Mouse (Mus musculus): ENCODE results near the gene Sgsm2. TPM values are rescaled to one million over a fixed set of nuclear protein-coding genes. Genes with fewer than 3 reads are reported as not detected.

Gene Sgsm2
- total RNA-seq, 4 experiments from 2014 or later: 79.3 to 105 (median 92.2) TPM

Small RNA genes within 50 kb of the gene (microRNA-seq; reads per million reads assigned to microRNA genes)
- 1.6 to 1.8 reads per million in 2 experiments for gene Mir6926

Other genes starting within 250 kb of the Sgsm2 start
- gene Cluh, start 247.6 kb downstream of the Sgsm2 start, total RNA-seq (2022): 10 to 100 TPM; 71.1 to 78.3 (median 73.6) TPM
- 100 to 1,000 TPM; 310 to 407 (median 358) TPM for gene Pafah1b1, start 172.4 kb downstream of the Sgsm2 start, total RNA-seq (2022)
- gene Mettl16, start 126.2 kb downstream of the Sgsm2 start, total RNA-seq (2022): 10 to 100 TPM; 23.4 to 33.0 (median 30.0) TPM
- gene Mnt, start 66.1 kb downstream of the Sgsm2 start, total RNA-seq (2022): 10 to 100 TPM; 33.0 to 41.6 (median 35.6) TPM
- 10 to 100 TPM; 33.1 to 38.4 (median 34.7) TPM for gene Tsr1, start 1.0 kb upstream of the Sgsm2 start, total RNA-seq (2022)
- gene Smg6, start 28.8 kb upstream of the Sgsm2 start, total RNA-seq (2022): 10 to 100 TPM; 32.4 to 38.8 (median 36.3) TPM
- 10 to 100 TPM; 73.6 to 85.6 (median 83.0) TPM for gene Srr, start 28.9 kb upstream of the Sgsm2 start, total RNA-seq (2022)

All from layer of hippocampus, adult 8-10 months (tissue).